Mouse (Mus musculus): ENCODE results near the gene Micall1. TPM values are rescaled to one million over a fixed set of nuclear protein-coding genes. Genes with fewer than 3 reads are reported as not detected.

The Micall1 gene
- polyA plus RNA-seq, 1 experiment from 2014 or later, result 7.0 TPM

- peaks cover 13% of the 10 kb centered on the region for H3K36me3 ChIP-seq (ENCODE audit: control insufficient read depth, insufficient read depth, low read length)
- peak within 1 kb of the TSS; percentile 75 for H3K4me2 ChIP-seq (replicated peaks; ENCODE audit: low read depth)
- H3K9ac ChIP-seq (ENCODE audit: low read length), result peak within 1 kb of the TSS; percentile 84
- no peaks in the 10 kb centered on the region for H3K4me1 ChIP-seq (replicated peaks; ENCODE audit: control insufficient read depth, insufficient read depth)
- H3K27me3 ChIP-seq (ENCODE audit: control insufficient read depth, insufficient read depth, low read length), result no peaks in the 10 kb centered on the region
- peak within 1 kb of the TSS; percentile 83 for H3K27ac ChIP-seq (replicated peaks)
- peak; percentile 91 for DNase-seq (ENCODE audit: low spot score)
- H3K4me3 ChIP-seq (ENCODE audit: low read depth, low read length), result peak within 1 kb of the TSS; percentile 89
- TF ChIP-seq CTCF (IDR thresholded peaks at IDR 0.05; ENCODE audit: low read depth) (peak; percentile 21; the same call in 1 of the 2 replicates), EP300 (optimal IDR thresholded peaks at IDR 0.05) (no peak)
- ATAC-seq (ENCODE audit: low FRiP score, low TSS enrichment), result peak; percentile 80
- no peaks in the 10 kb centered on the region for H3K9me3 ChIP-seq (ENCODE audit: control insufficient read depth, low read length)
- 0% methylated on average over 49 of the region's 49 CpGs for WGBS
Observed at GRCm38 (mm10) chr15:79074913-79075532, 33.7 kb upstream of the Micall1 start, which contains the start of gene Eif3l. Gene Eif3l, plus strand, starts transcription at chr15:79075179.

GRCm38 (mm10) chr15:79075658-79076365, 32.9 kb upstream of the Micall1 start:
- 26% methylated on average over 15 of the region's 15 CpGs for WGBS

GRCm38 (mm10) chr15:79079567-79079966, 29.1 kb upstream of the Micall1 start:
- no peak for ATAC-seq (ENCODE audit: low FRiP score, low TSS enrichment)
- H3K27me3 ChIP-seq (ENCODE audit: control insufficient read depth, insufficient read depth, low read length), result no peaks in the 10 kb centered on the region
- TF ChIP-seq EP300 (optimal IDR thresholded peaks at IDR 0.05), result no peak
- TF ChIP-seq CTCF (IDR thresholded peaks at IDR 0.05; ENCODE audit: low read depth), result no peak
- no peak overlapping the region for H3K4me3 ChIP-seq (ENCODE audit: low read depth, low read length)
- H3K9me3 ChIP-seq (ENCODE audit: control insufficient read depth, low read length), result no peaks in the 10 kb centered on the region
- no peak overlapping the region for H3K4me2 ChIP-seq (replicated peaks; ENCODE audit: low read depth)
- DNase-seq (ENCODE audit: low spot score), result no peak
- 95% methylated on average over 7 of the region's 7 CpGs for WGBS
- H3K4me1 ChIP-seq (replicated peaks; ENCODE audit: control insufficient read depth, insufficient read depth), result no peaks in the 10 kb centered on the region
- H3K36me3 ChIP-seq (ENCODE audit: control insufficient read depth, insufficient read depth, low read length), result peaks cover 43% of the 10 kb centered on the region
- H3K9ac ChIP-seq (ENCODE audit: low read length), result no peak overlapping the region
- no peak overlapping the region for H3K27ac ChIP-seq (replicated peaks)

More at GRCm38 (mm10) chr15:79075658-79076365, 32.9 kb upstream of the Micall1 start:
- H3K9me3 ChIP-seq (ENCODE audit: control insufficient read depth, low read length), result no peaks in the 10 kb centered on the region
- no peak for DNase-seq (ENCODE audit: low spot score)
- peaks cover 15% of the 10 kb centered on the region for H3K36me3 ChIP-seq (ENCODE audit: control insufficient read depth, insufficient read depth, low read length)
- no peaks in the 10 kb centered on the region for H3K4me1 ChIP-seq (replicated peaks; ENCODE audit: control insufficient read depth, insufficient read depth)
- peak overlapping the region; percentile 84 for H3K9ac ChIP-seq (ENCODE audit: low read length)
- H3K4me2 ChIP-seq (replicated peaks; ENCODE audit: low read depth), result peak overlapping the region; percentile 75
- H3K27ac ChIP-seq (replicated peaks), result peak overlapping the region; percentile 83
- peak overlapping the region; percentile 89 for H3K4me3 ChIP-seq (ENCODE audit: low read depth, low read length)
- ATAC-seq (ENCODE audit: low FRiP score, low TSS enrichment), result no peak
- no peaks in the 10 kb centered on the region for H3K27me3 ChIP-seq (ENCODE audit: control insufficient read depth, insufficient read depth, low read length)
- TF ChIP-seq CTCF (IDR thresholded peaks at IDR 0.05; ENCODE audit: low read depth) (no peak), EP300 (optimal IDR thresholded peaks at IDR 0.05) (no peak)

GRCm38 (mm10) chr15:79092284-79092683, 16.4 kb upstream of the Micall1 start:
- DNase-seq (ENCODE audit: low spot score) (no peak), ATAC-seq (ENCODE audit: low FRiP score, low TSS enrichment) (no peak)
- peak overlapping the region; percentile 35; the same call in 1 of the 2 replicates for H3K27ac ChIP-seq (replicated peaks)
- no peak overlapping the region for H3K4me2 ChIP-seq (replicated peaks; ENCODE audit: low read depth)
- H3K4me3 ChIP-seq (ENCODE audit: low read depth, low read length), result no peak overlapping the region
- 57% methylated on average over 6 of the region's 6 CpGs for WGBS
- peaks cover 5% of the 10 kb centered on the region for H3K4me1 ChIP-seq (replicated peaks; ENCODE audit: control insufficient read depth, insufficient read depth)
- no peaks in the 10 kb centered on the region for H3K9me3 ChIP-seq (ENCODE audit: control insufficient read depth, low read length)
- no peak overlapping the region for H3K9ac ChIP-seq (ENCODE audit: low read length)
- no peak for TF ChIP-seq CTCF (IDR thresholded peaks at IDR 0.05; ENCODE audit: low read depth)
- TF ChIP-seq EP300 (optimal IDR thresholded peaks at IDR 0.05), result no peak
- peaks cover 8% of the 10 kb centered on the region; the same call in 1 of the 2 replicates for H3K36me3 ChIP-seq (ENCODE audit: control insufficient read depth, insufficient read depth, low read length)
- H3K27me3 ChIP-seq (ENCODE audit: control insufficient read depth, insufficient read depth, low read length), result no peaks in the 10 kb centered on the region

- Histone ChIP-seq H3K9ac (ENCODE audit: low read length) (peak overlapping the region; percentile 13; the same call in 1 of the 2 replicates), H3K4me1 (replicated peaks; ENCODE audit: control insufficient read depth, insufficient read depth) (peaks cover 9% of the 10 kb centered on the region), H3K27ac (replicated peaks) (peak overlapping the region; percentile 77), H3K4me3 (ENCODE audit: low read depth, low read length) (no peak overlapping the region), H3K27me3 (ENCODE audit: control insufficient read depth, insufficient read depth, low read length) (no peaks in the 10 kb centered on the region), H3K9me3 (ENCODE audit: control insufficient read depth, low read length) (no peaks in the 10 kb centered on the region), H3K36me3 (ENCODE audit: control insufficient read depth, insufficient read depth, low read length) (peaks cover 7% of the 10 kb centered on the region; the same call in 1 of the 2 replicates), H3K4me2 (replicated peaks; ENCODE audit: low read depth) (no peak overlapping the region)
- peak; percentile 52 for DNase-seq (ENCODE audit: low spot score)
- TF ChIP-seq CTCF (IDR thresholded peaks at IDR 0.05; ENCODE audit: low read depth) (peak; percentile 87), EP300 (optimal IDR thresholded peaks at IDR 0.05) (no peak)
- WGBS, result 41% methylated on average over 7 of the region's 7 CpGs
- peak; percentile 48; the same call in 1 of the 2 replicates for ATAC-seq (ENCODE audit: low FRiP score, low TSS enrichment)
Observed at GRCm38 (mm10) chr15:79093083-79093839, 15.4 kb upstream of the Micall1 start.

Measured in stomach, postnatal 0 days (tissue).